Mouse (Mus musculus): ENCODE measurements around the gene Cbl.

The Cbl gene

DNA sequence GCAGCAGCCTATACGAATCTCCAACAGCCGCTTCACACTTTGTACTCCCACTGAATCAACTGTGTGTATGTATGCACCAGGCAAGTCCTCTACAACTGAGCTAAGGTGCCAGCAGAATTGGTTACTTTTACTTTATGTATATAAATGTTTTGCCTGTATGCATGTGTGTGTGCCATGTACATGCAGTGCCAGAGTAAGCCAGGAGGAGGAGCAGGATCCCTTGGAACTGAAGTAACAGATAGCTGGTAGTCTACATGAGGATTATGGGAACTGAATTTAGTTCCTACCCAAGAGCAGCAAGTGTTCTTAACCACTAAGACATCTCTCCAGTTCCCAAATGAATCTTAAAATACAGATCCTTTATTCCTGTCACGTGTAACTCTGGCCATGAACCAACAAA lies 51.6 kb downstream of the Cbl start:
- no peak for DNase-seq (ENCODE audit: low read depth, low spot score)

DNA sequence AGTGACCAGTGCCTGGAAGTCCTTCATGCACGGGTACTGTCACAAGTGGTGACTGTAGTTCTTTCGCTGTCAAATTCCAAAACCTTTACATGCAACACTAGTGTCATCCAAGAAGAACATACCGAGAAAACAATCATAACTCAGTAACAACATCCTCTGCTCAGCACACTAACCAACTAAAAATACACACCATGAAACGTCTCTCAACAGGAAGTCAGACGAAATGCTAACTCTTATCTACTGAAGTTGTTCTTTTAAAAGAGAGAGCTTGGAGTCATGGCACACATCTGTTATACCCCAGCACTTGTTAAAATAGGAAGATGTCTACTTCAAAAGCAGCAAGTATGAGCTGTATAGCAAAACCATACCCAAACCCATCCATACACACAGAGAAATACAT lies 52.3 kb downstream of the Cbl start:
- no peak for DNase-seq (ENCODE audit: low read depth, low spot score)

DNA sequence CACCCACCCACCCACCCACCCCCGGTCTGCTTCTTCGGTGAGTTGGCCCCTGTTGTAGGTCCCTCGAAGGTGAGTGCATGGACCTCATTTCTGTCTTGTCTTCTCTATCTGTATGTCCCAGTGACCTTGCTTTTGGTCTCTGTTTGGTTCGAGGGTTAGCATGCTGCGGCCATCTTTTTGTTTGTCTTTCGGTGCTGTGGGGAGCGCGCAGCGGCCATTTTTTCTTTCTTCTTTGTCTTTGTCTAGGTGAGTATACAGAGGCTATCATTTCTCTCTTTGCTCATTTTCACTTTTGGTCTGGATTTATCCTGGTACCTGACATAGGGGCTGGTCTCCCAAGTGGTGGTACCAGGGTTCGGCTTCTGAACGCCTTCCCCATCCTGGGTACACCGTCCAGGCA lies 55.0 kb downstream of the Cbl start:
- DNase-seq (ENCODE audit: low read depth, low spot score), result no peak

DNA sequence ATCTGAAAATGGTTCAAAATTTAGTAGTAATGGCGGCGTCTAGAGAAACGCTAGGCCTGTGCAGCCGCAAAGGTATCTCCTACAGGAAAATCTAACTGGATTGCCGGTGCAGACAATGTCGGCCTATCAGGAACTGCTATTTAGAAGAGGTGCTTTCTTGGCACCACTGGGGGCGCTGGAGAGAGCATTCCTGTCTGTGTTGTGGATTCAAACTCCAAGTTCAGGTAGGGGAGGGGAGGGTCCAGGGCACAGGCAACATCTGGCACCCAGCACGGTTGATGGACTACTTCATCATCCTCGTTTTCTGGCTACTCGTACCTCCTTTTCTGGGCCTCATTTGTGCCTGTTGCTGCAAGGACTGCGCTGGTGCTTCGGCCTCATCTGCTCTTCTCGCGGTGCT lies 55.5 kb downstream of the Cbl start:
- DNase-seq (ENCODE audit: low read depth, low spot score), result no peak

DNA sequence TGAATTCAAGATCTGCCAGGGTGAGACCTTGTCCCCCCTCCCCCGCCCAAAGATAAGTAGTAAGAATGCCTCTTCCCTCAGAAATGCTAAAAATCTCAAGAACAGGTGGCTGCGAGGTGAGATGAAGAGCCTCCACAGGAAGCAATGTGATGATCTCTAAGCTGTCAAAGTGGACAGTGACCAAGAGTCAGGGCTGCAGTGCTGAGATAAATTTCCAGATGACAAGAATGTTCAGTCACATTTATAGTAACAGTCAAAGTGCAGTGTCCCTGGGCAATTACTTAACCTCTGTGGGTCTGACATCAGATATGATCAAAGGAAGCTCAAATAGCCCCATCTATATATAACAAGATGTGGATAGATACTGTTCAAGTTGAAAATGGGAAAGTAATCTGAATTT lies 56.4 kb downstream of the Cbl start:
- no peak for DNase-seq (ENCODE audit: low read depth, low spot score)

DNA sequence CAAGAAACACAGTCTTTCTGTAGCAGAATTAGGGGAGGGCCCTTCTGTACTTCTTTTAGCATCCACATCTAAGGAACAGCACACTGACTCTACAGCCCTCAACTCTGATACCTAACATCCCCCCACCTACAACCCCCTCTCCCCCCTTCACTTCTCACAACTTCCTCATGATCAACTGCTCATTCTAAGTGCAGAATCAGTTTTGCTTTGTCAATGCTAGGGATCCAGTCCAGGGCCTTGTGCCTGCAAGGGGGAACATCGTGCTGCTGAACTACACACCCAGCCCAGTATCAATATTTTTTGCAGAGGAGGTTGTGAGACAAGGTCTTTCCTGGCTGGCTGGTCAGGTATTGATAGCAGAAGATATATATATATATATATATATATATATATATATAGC lies 57.9 kb downstream of the Cbl start:
- no peak for DNase-seq (ENCODE audit: low read depth, low spot score)

DNA sequence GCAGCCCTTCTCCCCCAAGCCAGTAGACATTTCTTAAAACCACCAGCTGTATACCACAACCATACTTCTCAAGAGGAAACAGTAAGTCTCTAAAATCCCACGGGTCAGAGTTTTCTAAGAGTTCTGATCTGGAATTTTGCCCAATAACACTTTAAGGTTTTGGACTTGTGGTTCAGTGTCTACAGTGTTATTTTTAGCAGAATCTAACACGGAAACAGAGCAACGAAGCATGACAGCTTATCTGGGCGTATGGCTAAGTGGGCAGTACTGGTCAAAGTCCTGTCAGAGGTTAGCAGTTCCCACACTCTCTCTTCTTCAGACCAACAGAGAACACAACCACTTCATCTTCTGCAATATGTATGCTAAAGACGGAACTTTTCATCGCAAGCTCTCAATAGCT lies 58.3 kb downstream of the Cbl start:
- no peak for DNase-seq (ENCODE audit: low read depth, low spot score)

DNA sequence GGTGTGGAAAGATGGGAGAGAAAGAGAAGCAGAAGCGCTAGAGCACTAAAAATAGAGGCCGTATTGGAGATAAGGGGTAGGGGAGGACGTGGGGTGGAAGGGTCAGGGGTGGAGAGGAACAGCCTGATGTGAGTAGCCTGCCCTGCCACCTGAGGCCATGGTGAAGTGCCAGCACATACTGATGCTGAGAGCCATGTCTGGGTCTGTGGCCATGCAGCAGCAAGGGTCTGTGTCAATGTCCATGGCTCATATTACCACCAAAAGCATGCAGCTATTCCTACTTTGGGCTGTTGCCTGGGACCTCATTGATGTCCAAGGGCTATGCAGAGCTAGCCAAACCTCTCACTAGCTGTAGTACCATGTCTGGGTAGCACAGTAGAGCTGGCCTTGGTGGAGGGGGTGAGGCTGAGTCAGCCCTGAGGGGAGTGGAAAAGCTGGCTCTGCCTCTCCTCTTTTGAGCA lies 63.1 kb downstream of the Cbl start:
- no peak for DNase-seq (ENCODE audit: low read depth, low spot score)

DNA sequence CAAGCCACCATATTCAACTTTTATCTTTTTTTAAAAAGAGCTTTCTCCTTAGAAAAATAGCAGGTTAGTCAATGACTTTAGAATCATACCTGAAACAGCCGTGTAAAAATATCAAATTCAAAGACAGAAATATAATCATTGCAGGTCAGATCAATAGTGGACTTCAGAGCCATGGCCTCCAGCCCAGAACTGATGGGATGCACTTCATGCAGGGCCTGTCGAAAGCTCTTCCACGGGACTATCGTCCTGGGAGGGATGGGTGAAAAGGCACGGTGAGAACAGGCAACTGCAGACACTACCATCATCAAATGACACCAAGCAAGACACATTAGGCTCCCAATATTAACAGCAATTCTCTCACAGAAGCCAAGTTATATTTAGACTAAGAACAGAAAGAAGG lies 64.9 kb downstream of the Cbl start:
- no peak for DNase-seq (ENCODE audit: low read depth, low spot score)

DNA sequence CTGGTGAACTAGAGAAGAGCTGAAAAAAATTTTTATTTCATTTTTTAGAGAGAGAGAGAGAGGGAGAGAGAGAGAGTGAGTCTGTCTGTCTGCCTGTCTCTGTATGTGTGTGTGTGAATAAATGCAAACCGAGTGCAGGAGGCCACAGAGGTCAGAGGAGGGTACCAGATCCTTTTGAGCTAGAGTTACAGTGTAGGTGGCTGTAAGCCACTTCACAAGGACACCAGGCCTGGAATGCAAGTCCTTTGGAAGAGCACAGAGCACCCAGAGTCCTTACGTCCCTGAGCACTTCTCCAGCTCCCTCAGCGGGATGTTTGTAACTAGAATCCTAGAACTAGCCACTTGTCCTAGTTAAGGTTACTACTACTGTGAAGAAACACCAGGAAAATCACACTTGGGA lies 74.0 kb downstream of the Cbl start:
- DNase-seq (ENCODE audit: low read depth, low spot score), result no peak

DNA sequence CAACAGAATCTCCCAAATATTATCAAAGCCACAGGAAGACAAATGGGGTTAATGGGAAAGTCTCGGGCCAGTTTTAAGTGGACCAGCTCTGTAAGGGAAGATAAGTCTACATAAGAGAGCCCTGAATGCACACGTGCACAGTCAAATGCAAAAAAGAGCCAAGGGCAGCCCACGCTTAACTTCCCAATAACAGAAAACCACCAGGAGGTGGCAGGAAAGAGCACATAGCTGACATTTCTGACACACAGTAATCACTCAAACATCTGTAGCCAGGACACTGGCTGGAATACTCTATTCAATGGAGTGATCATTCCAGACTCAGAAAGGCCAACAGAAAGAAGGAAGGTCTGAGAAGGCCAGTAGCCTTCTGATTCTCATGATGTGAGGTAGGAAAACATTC lies 86.6 kb downstream of the Cbl start:
- no peak for DNase-seq (ENCODE audit: low read depth, low spot score)

DNA sequence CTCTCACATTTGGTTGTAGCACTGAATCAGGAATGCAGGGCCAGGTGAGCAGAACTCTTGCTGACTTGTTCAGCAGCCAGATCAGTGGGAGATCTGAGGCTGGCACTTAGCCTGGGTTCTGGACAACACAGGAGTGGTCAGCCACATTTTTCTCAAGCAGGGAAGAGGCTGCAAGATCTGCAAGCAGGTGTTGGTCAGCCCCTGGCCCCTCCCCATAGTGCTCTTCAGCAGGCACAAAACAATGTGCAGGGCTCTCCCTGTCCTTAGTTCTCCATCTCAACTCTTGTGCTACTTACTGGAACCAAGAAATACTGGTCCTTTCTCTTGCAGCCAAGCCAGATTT lies 89.2 kb downstream of the Cbl start:
- no peak for DNase-seq (ENCODE audit: low read depth, low spot score)

DNA sequence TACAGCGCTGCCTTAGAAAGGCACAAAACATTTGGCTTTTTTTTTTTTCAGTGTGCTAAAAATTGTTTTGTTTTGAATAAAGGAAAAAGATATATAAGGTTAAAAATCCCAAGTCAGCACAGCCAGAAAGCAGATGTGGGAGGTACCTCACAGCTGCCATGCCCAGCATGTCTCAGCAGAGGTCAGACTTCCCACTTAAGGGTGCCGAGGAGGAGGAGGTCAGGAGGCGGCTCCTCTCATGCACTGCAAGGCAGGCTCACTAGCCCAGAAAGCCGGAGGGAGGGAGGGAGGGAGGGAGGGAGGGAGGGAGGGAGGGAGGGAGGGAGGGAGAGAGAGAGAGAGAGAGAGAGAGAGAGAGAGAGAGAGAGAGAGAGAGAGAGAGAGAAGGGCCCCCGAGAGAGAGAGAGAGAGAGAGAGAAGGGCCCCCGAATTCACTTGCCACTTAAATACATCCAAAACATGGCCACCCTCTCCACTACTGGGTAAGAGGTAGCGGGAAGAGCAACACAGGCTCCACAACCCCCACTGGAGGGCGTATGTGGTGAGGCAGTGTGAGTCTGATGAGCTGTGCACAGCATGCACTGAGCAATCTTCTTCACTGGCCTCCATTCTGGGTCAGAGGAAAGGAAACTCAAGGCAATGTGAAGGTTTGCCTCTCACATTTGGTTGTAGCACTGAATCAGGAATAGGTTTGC lies 89.7 kb downstream of the Cbl start:
- DNase-seq (ENCODE audit: low read depth, low spot score), result no peak

DNA sequence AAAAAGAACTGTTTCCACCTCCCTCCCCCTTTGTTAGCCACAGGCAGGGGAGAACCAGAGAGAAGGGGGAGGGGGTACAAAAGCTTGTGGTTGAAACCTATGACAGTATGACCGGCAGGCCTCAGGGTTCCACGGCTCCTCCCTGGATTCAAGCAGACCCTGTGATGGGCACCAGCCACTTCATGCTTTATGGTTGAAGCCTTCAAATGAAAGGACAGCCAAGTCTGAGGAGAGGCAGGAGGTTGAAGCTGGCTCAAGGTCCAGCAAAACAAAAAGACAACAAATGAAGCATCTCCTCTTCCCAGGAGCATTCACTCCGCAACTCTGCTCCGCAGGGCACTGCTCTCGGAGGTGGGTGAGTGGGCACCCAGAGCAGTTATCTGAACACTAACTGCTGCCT lies 90.4 kb downstream of the Cbl start:
- DNase-seq (ENCODE audit: low read depth, low spot score), result no peak

DNA sequence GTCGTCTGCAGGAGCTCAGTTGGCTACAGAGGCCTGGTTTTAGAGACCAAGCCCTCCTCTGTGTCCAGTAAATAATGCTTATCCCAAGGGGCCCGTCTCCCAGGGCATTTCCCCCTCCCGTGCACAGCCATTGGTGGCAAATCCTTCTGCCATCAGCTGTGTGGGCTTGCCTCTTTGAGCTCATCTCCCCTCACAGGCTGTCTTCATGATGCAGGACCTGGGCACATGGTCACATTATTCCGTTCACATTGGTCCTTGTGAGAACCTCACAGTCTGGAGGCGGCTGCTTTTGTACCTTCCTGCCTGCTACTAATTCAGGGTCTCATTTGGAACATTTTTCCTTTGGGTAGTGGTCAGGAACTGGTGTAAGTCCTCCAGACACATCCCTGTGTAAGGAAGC lies 91.9 kb downstream of the Cbl start:
- no peak for DNase-seq (ENCODE audit: low read depth, low spot score)

DNA sequence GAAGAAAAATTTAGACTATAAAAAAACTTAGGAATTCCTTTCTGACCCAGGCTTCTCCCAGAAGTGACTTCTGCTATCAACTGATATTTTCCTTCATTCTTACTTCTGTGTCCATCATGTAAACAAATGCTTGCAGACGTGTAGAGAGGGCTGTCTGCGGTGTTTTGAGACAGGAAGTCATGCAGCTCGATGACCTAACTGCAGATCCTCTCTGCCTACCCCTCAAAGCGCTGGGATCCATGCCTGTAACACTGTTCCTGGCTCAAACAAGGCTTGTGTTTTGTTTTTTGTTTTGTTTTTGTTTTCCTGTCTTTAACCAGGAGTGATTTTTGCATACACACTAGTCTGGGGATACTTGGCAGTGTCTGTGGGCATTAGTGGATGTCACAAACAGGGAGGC lies 96.0 kb downstream of the Cbl start:
- no peak for DNase-seq (ENCODE audit: low read depth, low spot score)

DNA sequence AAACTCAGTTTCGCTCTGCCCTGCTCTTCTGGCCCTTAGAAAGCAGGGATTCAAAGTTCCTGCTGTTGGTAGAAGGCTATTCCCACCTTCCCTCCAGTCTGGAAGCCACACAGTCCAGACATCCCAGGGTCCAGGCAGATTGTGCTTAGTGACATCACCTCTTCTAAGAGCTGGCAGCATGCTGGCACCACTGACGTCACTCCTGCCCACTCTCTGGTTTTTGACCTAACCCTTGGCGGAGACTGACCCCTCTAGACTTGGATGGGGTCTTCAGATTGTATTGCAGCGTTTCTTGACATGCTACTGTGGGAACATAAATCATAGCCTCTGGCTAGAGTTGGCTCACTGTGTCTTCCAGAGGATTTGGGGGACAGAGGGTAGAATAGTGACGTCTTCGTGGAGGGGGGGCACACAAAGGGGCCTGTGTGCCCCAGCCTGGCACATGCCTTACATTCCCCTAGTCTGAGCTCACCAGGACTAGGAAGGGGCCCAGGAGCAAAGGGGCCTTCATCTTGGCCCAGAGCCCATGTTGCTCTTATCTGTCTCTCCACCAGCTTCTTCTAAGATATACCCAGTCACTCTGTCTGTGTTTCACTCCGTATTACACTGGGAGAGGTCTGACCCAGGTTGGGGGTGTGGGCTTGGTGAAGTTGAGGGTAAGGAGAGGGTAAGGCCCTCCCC lies 98.0 kb downstream of the Cbl start:
- no peak for DNase-seq (ENCODE audit: low read depth, low spot score)

DNA sequence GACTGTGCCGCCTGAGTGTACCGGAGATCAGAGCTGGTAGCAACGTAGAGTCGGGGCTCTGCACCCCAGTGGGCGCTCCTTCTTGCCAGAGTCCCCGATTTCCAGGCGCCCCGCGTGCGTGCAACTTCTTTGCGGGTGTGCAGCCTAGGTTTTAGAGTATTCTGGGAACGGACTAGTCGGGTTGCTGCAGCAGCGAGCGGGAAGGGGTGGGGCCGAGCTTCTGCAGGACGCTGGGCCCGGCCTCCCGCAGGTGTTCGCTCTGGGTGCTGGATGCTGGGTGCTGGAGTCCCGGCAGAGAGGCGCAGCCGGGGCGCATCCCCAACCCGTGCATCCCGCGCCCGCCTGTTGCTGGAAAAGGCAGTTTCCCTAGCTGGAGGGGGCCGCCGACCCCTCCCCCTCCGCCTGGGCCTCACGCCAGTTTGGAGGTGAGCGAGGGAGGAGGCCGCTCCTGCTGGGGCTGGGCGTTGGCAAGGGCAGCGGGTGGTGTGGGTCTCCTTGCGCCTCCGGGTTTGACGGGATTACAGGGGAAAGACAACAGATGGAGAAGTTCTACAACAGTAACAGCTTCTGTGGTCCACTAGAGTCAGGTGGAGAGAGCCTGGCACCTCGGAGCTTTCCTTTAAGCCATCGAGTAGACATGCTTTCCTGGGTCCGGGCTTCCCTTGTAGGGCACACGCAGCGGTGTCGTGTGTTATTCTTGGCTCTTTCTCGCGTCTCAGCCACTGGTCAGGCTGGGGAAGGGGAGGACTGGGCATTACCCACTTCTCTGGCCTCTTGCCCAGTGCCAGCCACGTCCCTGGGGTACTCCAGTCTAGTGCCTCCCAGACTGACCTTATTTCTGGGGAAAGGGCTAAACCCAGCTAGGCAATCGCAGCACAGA lies 98.8 kb downstream of the Cbl start:
- no peak for DNase-seq (ENCODE audit: low read depth, low spot score)

DNA sequence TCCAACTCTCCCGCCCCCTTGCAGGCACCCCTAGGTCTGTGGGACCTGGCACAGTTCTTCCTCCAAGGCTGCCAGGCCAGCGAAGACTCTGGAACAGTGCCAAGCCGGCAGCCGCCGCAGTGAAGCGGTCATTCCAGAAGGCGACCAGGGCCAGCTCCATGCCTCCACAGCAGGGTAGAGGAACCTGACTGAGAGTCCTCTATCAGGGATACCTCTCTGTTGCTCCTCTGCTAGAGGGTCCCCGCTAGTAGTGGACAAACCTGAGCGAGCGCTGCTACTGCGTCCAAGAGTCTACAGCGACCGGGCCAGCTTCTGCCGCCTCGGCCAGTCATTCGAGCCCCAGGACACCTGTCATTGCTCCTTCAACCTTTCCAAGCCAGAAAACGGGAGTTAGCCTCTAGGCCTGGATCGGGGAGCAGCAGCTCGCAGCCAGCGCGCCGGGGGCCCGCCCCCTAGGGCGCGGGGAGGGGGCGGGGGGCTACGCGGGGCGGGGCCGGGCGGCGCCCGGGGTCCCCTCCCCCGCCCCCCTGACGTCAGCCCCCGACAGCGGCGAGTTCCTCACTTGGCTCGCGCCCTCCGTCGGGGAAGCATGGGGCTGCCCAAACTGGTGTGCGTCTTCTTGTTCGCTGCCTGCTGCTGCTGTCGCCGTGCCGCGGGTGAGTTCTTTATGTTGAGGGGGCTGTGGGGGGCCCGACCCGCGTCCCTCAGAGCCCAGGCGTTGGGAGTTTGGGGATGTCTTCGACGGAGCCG lies 99.6 kb downstream of the Cbl start, which contains the start of gene Mcam:
Gene Mcam, plus strand, starts transcription at position 369 of the 750 bp plus-strand sequence.
- no peak for DNase-seq (ENCODE audit: low read depth, low spot score)

DNA sequence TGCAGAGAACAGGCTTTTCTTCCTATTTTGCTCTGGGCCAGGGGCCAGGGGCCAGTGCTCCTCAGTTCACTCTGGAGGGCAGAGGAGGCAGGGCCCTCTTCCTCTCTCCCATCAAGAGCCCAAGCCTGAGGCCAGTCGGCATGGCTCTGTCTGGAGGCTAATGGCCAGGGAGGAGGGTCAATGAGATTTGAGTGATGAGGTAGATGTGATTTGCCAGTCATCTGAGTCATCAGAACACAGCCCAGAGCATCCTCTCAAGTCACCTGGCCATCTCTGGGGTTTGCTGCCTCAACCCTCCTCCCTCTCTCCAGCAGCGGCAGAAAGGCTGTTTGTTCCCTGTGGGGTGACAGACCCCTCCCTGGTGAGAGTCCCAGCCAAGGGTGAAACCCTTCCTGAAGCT lies 100.6 kb downstream of the Cbl start:
- DNase-seq (ENCODE audit: low read depth, low spot score), result no peak

DNA sequence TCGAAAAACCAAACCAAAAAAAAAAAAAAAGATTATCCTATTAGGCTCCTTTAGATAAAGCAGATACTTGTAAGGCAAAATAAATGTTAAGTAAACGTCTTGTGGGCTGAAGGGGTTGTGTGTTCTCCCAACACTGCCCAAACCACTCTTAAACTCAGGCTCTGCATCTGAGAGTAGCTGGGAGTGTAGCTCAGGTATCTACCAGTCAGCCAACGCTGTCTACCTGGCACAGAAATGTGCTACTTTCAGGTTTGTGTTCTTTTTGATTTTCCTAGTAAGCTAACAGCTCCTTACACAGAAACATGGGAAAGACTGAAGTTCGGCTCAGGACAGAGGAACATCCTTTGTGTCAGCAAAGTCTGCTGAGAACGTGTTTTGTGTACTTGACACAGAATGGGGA lies 101.6 kb downstream of the Cbl start:
- no peak for DNase-seq (ENCODE audit: low read depth, low spot score)

DNA sequence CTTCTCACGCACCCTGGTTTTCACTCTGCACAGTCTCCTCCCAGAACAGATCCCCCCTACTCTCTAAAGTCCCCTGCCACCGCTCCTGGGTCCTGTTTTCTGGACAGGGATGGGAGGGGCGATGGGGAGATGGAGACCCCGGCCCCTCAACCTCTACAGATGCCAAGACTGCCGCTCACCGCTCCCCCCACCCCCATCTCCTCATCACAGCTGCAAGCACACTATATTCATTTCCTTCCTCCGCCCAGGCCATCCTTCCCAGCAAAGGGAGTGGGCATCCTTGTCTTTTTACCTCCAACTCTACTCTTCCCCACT lies 102.6 kb downstream of the Cbl start:
- no peak for DNase-seq (ENCODE audit: low read depth, low spot score)

Measured in brain, embryonic 18.5 days (tissue).